Mouse (Mus musculus): ENCODE data around the gene Plekhb2.

The Plekhb2 gene

GRCm38 (mm10) chr1:34831381-34831780, 18.4 kb upstream of the Plekhb2 start:
- DNase-seq (ENCODE audit: low read depth), result no peak

GRCm38 (mm10) chr1:34834904-34835303, 14.9 kb upstream of the Plekhb2 start:
- DNase-seq (ENCODE audit: low read depth), result no peak

DNA sequence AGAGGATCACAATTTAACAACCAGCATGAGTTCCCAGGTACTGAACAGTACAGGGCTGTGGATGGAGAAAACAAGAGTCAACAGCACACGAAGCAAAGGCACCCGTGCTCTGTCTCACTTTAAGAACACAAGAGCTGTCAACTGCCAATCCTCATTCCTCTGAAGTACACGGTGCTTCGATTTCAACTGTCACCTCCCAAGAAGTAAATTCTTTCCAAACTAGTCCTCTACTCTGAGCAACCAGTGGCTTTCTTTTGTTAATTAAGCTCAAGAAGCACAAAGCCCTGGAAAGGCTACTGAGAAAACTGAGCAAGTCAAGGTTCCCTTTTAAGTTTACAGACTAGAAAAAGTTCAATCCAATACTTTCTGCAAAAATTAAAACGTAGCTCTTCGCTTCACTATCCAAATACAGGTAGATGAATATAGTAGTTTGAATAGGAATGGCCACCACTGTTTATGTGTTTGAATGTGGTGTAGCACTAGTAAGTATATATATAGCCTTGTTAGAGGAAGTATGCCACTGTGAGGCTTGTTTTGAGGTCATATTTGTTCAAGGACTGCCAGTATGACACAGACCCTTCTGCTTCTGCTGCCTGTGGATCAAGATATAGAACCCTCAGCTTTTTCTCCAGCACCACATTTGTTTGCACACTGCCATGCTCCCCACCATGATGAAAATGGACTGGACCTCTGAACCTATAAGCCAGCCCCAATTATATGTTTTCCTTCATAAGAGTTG, 11.7 kb upstream of the Plekhb2 start:
- DNase-seq (ENCODE audit: low read depth), result no peak

- no peak for DNase-seq (ENCODE audit: low read depth)
Observed at GRCm38 (mm10) chr1:34839241-34839640, 10.5 kb upstream of the Plekhb2 start.

GRCm38 (mm10) chr1:34841709-34842388, 7.9 kb upstream of the Plekhb2 start:
- no peak for DNase-seq (ENCODE audit: low read depth)

DNA sequence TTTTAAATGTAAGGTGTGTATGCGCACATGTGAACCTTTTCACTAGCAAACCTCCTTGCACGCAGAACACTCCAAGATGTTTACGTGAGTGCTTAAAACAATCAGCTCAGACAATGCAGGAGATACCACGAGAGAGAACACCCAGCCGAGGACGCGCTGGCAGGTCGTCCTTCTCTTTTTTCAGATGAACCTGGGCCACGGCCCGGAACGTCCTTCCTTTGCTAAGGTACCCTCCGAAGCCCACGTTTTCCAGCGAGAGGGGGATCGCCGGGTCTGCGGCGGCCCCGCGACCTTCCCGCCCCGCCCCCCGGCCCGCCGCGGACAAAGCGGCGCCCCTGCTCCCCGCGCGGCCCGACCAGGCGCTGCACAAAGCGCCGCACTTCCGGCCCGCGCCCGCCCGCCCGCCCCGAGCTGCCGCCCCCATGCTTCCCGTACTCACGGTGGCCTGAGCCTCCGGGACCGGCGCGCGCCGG, 7.4 kb upstream of the Plekhb2 start:
- DNase-seq (ENCODE audit: low read depth), result no peak

DNA sequence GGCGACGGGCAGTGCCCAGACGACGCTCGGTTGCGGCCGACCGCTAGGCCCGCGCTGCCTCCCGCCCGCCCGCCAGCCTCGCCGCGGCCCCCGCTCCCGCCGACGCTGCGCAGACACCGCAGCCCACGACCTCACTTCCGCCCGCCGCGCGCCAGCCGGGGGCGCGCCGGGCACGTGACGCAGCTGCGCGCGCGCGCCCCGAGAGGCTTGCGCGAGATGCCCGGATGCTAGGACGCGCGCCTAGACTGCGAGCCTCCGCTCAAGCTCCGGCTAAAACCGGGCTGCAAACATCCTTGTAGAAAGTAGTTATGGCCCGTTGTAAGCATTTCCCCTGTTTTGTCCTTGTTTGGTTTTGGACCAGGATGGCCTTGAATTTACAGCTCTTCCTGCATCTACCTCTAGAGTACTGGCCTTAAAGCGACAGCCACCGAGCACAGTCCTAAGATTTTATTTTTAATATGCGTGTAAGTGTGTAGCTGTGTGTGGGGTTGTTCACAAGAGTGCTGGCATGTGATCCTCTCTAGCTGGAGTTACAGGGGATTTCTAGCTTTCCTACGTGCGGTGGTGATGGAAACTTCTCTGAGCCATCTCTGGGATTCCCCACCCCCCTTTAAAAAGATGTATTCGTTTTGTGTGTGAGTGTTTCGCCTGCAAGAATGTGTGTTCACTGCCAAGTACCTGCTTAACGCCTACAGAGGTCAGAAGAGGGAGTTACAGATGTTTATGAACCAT, 6.7 kb upstream of the Plekhb2 start, which contains the start of gene Fam168b:
Gene Fam168b, minus strand, starts transcription at position 179 of the 732 bp plus-strand sequence.
- DNase-seq (ENCODE audit: low read depth), result peak; percentile 62

- no peak for DNase-seq (ENCODE audit: low read depth)
Observed at GRCm38 (mm10) chr1:34847070-34847469, 2.7 kb upstream of the Plekhb2 start.

DNA sequence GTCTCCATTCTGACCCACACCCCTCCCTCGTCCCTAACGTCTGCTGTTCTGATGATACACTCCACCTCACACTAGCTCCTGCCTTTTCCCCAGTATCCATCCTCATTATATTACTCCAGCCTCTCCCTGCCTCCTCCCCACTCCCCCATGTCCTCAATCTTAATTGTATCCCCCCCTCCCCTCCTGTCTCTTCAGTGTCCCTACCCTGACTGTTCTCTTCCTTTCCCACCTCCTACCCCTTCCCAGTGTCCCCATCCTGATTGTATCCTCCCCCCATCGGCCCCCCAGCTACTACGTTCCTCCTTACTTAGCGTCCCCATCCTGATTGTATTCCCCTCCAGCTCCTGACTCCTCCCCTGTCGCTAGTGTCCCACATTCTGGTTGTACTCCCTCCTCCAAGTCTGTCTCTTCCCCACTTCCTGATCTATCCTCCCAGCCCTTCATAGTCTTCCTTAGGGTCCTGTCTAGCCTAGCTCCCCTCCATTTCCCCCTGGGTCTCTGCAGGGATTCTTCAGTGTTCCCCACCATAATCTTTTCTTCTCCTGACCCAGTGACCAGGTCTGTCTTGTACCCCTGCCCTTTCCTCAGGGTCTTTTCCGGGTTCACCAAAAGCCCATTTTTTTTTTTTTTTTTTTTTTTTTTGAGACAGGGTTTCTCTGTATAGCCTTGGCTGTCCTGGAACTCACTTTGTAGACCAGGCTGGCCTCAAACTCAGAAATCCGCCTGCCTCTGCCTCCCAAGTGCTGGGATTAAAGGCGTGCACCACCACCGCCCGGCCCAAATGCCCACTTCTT, 764 bp downstream of the Plekhb2 start:
- DNase-seq (ENCODE audit: low read depth), result no peak

DNA sequence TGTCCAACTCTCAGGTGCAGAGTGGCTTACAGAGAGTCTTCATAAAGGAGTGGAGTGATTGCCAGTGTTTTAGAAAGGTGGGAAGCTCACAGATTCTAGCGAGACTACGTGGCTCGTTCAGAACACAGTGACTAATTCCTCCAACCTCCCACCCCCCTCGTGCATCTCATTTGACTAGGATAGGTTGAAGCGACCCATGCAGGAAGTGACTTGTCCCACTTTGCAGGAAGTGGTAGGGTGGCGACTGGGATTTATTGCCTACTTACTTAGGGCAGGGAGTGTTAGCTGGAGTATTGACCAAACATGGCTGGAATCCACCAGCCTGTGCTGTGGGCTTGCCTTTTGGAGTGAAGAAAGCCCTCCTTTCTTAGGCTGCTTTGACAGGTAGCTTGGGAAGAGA, 1.8 kb downstream of the Plekhb2 start:
- no peak for DNase-seq (ENCODE audit: low read depth)

DNA sequence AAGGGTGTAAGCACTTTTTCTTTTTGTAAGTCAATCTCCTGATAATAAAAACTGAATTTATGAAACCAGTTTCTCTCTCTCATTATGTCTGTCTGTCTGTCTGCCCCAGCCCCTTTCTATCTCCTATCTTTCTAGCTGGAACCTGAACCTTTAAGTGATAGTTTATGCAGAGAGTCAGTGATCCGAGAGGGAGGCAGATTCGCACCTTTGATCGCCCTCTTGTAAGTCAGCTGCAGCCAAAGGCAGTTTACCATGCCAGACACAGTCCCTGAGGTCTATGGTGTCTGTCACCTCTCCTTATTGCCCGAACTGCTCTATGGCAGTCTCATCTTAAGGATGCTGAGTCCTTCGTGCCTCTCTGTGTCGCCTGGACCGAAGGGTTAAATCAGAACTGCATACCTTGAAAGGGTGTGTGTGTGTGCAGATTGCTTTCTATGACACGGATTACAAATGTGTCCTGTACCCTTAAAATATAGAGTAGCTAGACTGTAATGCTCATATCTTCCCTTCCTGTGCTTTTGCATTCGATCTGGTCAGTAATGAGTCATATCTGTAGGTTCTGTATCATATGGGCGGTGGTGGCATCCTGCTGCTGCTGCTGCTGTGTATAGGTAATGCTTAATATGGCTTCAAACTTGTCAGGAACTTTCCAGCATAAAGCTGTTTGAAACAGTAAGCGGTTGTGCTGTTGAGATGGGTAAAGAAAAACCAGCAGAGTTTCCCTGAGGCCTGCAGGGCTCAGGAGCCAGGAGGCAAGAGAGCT, 2.5 kb downstream of the Plekhb2 start:
- no peak for DNase-seq (ENCODE audit: low read depth)

DNA sequence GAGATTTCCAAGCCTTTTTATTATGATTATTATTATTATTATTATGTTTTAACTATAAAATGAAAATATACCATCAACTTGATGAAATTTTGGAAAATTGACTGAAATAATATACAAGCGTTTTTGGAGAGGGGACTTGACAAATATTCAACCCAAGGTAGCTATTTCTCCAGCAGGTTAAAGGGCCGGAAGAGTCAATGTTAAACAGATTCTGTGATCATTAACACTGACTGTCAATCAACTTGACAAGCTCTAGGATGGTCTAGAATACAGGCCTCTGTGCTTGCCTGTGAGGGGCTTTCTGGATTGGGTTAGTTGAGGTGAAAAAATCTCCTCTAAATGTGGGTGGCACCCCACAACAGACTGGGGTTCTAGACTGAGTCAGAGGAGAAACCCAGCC, 4.0 kb downstream of the Plekhb2 start:
- DNase-seq (ENCODE audit: low read depth), result no peak

DNA sequence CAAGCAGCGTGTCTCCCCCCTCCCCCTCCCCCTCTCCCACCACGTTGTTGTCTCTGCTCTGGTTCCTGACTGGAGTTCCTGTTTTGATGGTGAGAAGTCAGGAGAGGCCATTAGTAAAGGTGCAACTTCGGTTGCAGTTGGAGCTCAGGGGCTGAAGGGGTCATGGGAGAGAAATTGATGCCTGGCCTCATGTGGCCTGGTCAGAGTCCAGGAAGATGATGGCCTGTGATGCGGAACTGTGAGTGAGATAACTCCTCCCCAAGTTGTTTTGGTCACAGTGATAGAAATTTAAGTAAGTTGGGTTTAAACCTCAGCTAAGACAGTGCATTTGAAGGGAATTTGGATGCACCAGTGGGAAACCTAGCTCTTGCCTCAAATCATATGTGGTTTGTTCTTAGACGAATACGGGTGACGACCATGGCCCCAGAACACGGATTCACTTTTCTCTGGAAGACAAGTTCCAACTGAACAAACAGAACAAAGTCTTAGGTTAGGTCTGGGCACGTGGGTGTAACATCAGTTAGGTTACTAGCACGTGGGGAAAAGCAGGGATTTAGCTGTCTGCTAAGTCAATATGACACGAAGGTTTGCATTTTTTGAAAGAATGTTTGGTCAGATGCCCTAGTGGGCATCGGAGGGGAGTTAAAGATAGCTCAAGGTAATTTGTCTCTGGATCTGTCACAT, 5.4 kb downstream of the Plekhb2 start:
- DNase-seq (ENCODE audit: low read depth), result no peak

- no peak for DNase-seq (ENCODE audit: low read depth)
Observed at GRCm38 (mm10) chr1:34858671-34859070, 8.9 kb downstream of the Plekhb2 start.

DNA sequence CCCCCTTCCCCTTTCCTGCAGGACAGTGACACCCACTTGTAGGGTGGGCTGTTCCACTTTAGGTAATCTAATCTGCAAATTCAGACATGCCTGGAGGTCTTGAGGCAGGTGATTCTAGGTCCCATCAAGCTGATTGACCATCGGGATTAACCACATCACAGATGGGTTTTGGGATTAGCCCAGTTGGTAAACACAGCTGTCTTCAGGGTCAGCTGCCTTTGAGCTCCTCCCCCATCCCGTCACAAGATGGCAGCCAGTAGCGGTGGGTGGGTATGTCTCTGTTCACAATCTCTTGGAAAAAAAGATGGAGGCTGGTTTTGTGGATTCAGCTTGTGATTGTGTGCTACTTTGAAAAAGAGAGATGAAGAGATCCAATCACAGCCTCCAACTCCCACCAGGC, 10.0 kb downstream of the Plekhb2 start:
- DNase-seq (ENCODE audit: low read depth), result no peak

- no peak for DNase-seq (ENCODE audit: low read depth)
Observed at GRCm38 (mm10) chr1:34860205-34860604, 10.4 kb downstream of the Plekhb2 start.

DNA sequence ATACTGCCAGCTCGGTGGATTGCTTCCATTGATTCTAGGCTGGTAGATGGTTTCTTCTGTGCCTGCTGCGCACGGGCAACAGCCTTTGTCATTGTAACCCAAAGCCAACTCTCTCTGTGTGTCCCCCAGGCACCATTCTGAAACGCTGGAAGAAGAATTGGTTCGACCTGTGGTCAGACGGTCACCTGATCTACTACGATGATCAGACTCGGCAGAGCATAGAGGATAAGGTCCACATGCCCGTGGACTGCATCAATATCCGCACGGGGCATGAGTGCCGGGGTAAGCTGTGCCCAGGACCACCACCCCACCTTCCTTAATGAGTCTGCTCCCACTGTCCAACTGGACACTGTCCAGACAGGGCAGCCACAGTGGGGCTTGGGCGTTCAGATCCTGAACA, 13.1 kb downstream of the Plekhb2 start:
- no peak for DNase-seq (ENCODE audit: low read depth)

- DNase-seq (ENCODE audit: low read depth), result no peak
Observed at GRCm38 (mm10) chr1:34863323-34863722, 13.5 kb downstream of the Plekhb2 start.

DNA sequence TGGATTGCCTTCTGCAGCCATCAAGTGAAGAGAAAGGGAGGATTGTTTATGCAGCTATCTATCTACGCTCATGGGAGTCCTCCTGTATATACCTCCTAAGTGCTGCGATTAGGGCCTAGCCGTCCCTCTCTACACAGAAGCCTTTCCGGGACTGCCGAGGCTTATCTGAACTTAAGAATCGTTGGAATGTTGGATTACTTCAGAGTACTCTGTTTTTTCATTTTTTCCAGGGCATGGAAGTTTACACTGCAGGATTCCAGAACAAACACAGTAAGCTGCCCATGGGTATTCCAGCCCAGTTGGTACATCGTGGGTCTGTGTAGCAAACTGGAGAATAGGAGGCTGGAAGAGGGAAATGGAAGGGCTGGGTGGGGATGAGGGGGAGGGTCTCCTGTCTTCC, 14.5 kb downstream of the Plekhb2 start:
- no peak for DNase-seq (ENCODE audit: low read depth)

DNA sequence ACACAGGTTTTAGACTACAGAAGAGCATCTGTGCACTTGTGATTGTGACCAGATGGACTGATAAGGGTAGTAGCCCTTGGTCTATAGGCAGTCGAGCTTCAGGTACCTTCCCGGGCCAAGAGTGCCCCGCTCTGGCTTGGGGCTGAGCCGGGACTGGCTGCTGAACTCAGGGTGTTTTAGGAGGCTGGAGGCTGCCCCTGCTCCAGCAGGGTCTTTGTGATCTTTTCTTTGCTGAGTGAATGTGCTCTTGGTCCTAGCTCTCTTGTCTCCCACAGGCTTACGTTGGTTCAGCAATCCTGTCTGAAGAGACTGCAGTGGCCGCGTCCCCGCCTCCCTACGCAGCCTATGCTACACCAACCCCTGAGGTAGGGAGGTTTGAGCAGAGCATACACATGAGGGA, 16.1 kb downstream of the Plekhb2 start:
- DNase-seq (ENCODE audit: low read depth), result no peak

Measured in c-Kit-positive CD71-positive TER-119-negative erythroid progenitor cells, embryonic 14.5 days (primary cell).